Mouse (Mus musculus) stomach, postnatal 0 days (tissue): ENCODE data around the gene Mgat5. TPM values are rescaled to one million over a fixed set of nuclear protein-coding genes. Genes with fewer than 3 reads are reported as not detected.

Experiments used
- ATAC-seq: fragments of 200-750 bp; cut with Nextera tagmentation; 2 replicates; pipeline ENCODE4 v1.8.0; 2017; ENCODE audit not compliant: low FRiP score, low TSS enrichment
- DNase-seq: peaks from one replicate; pipeline ENCODE4 v3.0.0-alpha.2; 2016; ENCODE audit warnings: low spot score
- H3K27ac ChIP-seq: fragments of 300-500 bp; sonication (generic); replicated peaks from 2 replicates; pipeline ENCODE4 v1.5.1; 2014; ENCODE audit warnings: mild to moderate bottlenecking, control low read depth
- H3K27me3 ChIP-seq: fragments of 300-500 bp; sonication (generic); 2 replicates; pipeline ENCODE4 v1.6.1; 2014; ENCODE audit warnings: low read length; ENCODE audit not compliant: control insufficient read depth, insufficient read depth
- H3K36me3 ChIP-seq: fragments of 300-500 bp; sonication (generic); 2 replicates; pipeline ENCODE4 v1.6.1; 2014; ENCODE audit warnings: low read length, mixed read lengths; ENCODE audit not compliant: control insufficient read depth, insufficient read depth
- H3K4me1 ChIP-seq: fragments of 300-500 bp; sonication (generic); replicated peaks from 2 replicates; pipeline ENCODE4 v1.6.1; 2014; ENCODE audit warnings: antibody characterized with exemption; ENCODE audit not compliant: control insufficient read depth, insufficient read depth
- H3K4me2 ChIP-seq: fragments of 300-500 bp; sonication (generic); replicated peaks from 2 replicates; pipeline ENCODE4 v1.6.1; 2014; ENCODE audit warnings: low read depth, mild to moderate bottlenecking, control low read depth, moderate library complexity
- H3K4me3 ChIP-seq: fragments of 300-500 bp; sonication (generic); 2 replicates; pipeline ENCODE4 v1.5.1; 2014; ENCODE audit warnings: low read depth, low read length, control low read depth
- H3K9ac ChIP-seq: fragments of 300-500 bp; sonication (generic); 2 replicates; pipeline ENCODE4 v1.6.1; 2014; ENCODE audit warnings: mild to moderate bottlenecking, low read length, control low read depth, mixed read lengths
- H3K9me3 ChIP-seq: fragments of 300-500 bp; sonication (generic); 2 replicates; pipeline ENCODE4 v1.6.1; 2016; ENCODE audit warnings: low read length; ENCODE audit not compliant: control insufficient read depth
- CTCF ChIP-seq: IDR thresholded peaks from 2 replicates; pipeline ENCODE4 v1.5.1; 2016; ENCODE audit warnings: antibody characterized with exemption, low read depth, mild to moderate bottlenecking, moderate library complexity
- EP300 ChIP-seq: optimal IDR thresholded peaks from 2 replicates; pipeline ENCODE3; 2016; ENCODE audit warnings: antibody characterized with exemption
- WGBS: fragments of 180-500 bp; shearing (Covaris S2); extraction: QIAGEN DNeasy Blood & Tissue Kit; methylation state at CpG from one replicate; pipeline ENCODE4 v1.1.7; 2014; 5-methylcytosine and 5-hydroxymethylcytosine counted together
- polyA plus RNA-seq: library from polyadenylated mRNA; unstranded; fragments of >200 nt; fragmentation: Nextera tagmentation; extraction: Ambion mirVana; gene quantifications from 2 replicates; pipeline ENCODE4 v1.2.1, GENCODE M21; 2015

The Mgat5 gene
- polyA plus RNA-seq, 1 experiment from 2014 or later = 2.0 TPM

GRCm38 (mm10) chr1:127310703-127311102, 105.9 kb downstream of the Mgat5 start:
- no peak for DNase-seq
- Histone ChIP-seq H3K4me1 (no peaks in the 10 kb centered on the region), H3K27ac (no peak overlapping the region), H3K4me3 (no peak overlapping the region), H3K36me3 (no peaks in the 10 kb centered on the region), H3K27me3 (no peaks in the 10 kb centered on the region), H3K4me2 (no peak overlapping the region), H3K9ac (no peak overlapping the region), H3K9me3 (no peaks in the 10 kb centered on the region)
- TF ChIP-seq CTCF (no peak), EP300 (no peak)
- 77% methylated on average over 3 of the region's 3 CpGs for WGBS
- ATAC-seq = no peak

- no peak for ATAC-seq
- no peak overlapping the region for H3K9ac ChIP-seq
- no peak overlapping the region for H3K4me3 ChIP-seq
- 60% methylated on average over 8 of the region's 8 CpGs for WGBS
- H3K9me3 ChIP-seq = no peaks in the 10 kb centered on the region
- no peaks in the 10 kb centered on the region for H3K4me1 ChIP-seq
- TF ChIP-seq CTCF (no peak), EP300 (no peak)
- no peak overlapping the region for H3K4me2 ChIP-seq
- DNase-seq = no peak
- no peak overlapping the region for H3K27ac ChIP-seq
- H3K36me3 ChIP-seq = no peaks in the 10 kb centered on the region
- H3K27me3 ChIP-seq = no peaks in the 10 kb centered on the region
Measured at GRCm38 (mm10) chr1:127313652-127314350, 109.0 kb downstream of the Mgat5 start.

- Histone ChIP-seq H3K4me2 (no peak overlapping the region), H3K4me3 (no peak overlapping the region), H3K27ac (no peak overlapping the region), H3K36me3 (0 out of 2 replicates have a peak, but pooled peaks cover 3% of the 10 kb centered on the region), H3K4me1 (no peaks in the 10 kb centered on the region), H3K9ac (no peak overlapping the region), H3K27me3 (no peaks in the 10 kb centered on the region), H3K9me3 (no peaks in the 10 kb centered on the region)
- ATAC-seq = no peak
- no peak for TF ChIP-seq EP300
- TF ChIP-seq CTCF = no peak
- no peak for DNase-seq
- 89% methylated on average over 13 of the region's 13 CpGs for whole genome bisulfite sequencing
Measured at GRCm38 (mm10) chr1:127315763-127316627, 111.2 kb downstream of the Mgat5 start.

GRCm38 (mm10) chr1:127316651-127317050, 111.8 kb downstream of the Mgat5 start:
- Histone ChIP-seq H3K4me3 (no peak overlapping the region), H3K27me3 (no peaks in the 10 kb centered on the region), H3K27ac (no peak overlapping the region), H3K9me3 (no peaks in the 10 kb centered on the region), H3K4me2 (no peak overlapping the region), H3K4me1 (no peaks in the 10 kb centered on the region), H3K9ac (no peak overlapping the region), H3K36me3 (0 out of 2 replicates have a peak, but pooled peaks cover 3% of the 10 kb centered on the region)
- TF ChIP-seq CTCF (no peak), EP300 (no peak)
- DNase-seq (no peak), ATAC-seq (no peak)
- 88% methylated on average over 6 of the region's 6 CpGs for WGBS

- H3K27me3 ChIP-seq = no peaks in the 10 kb centered on the region
- H3K9ac ChIP-seq = no peak overlapping the region
- 0 out of 2 replicates have a peak, but pooled peaks cover 3% of the 10 kb centered on the region for H3K36me3 ChIP-seq
- no peak for DNase-seq
- 67% methylated on average over 9 of the region's 9 CpGs for WGBS
- no peak overlapping the region for H3K4me3 ChIP-seq
- no peak overlapping the region for H3K4me2 ChIP-seq
- no peak overlapping the region for H3K27ac ChIP-seq
- no peaks in the 10 kb centered on the region for H3K9me3 ChIP-seq
- no peaks in the 10 kb centered on the region for H3K4me1 ChIP-seq
- TF ChIP-seq EP300 (no peak), CTCF (no peak)
- ATAC-seq = no peak
Measured at GRCm38 (mm10) chr1:127317541-127317940, 112.7 kb downstream of the Mgat5 start.

- ATAC-seq = no peak
- no peak for DNase-seq
- no peak overlapping the region for H3K27ac ChIP-seq
- 74% methylated on average over 7 of the region's 7 CpGs for WGBS
- no peaks in the 10 kb centered on the region for H3K9me3 ChIP-seq
- no peak overlapping the region for H3K4me3 ChIP-seq
- TF ChIP-seq EP300 = no peak
- no peak for TF ChIP-seq CTCF
- no peak overlapping the region for H3K4me2 ChIP-seq
- no peaks in the 10 kb centered on the region for H3K4me1 ChIP-seq
- H3K27me3 ChIP-seq = no peaks in the 10 kb centered on the region
- H3K36me3 ChIP-seq = 0 out of 2 replicates have a peak, but pooled peaks cover 3% of the 10 kb centered on the region
- H3K9ac ChIP-seq = no peak overlapping the region
Measured at GRCm38 (mm10) chr1:127318486-127318885, 113.7 kb downstream of the Mgat5 start.
